Mouse (Mus musculus) MEL (cell line): Measurements from ENCODE around the gene Rtraf. TPM values are rescaled to one million over a fixed set of nuclear protein-coding genes. Genes with fewer than 3 reads are reported as not detected.

ENCODE experiments used
- DNase-seq: peaks from one replicate; pipeline ENCODE4 v3.0.0; 2011; ENCODE audit warnings: low read depth, low spot score
- H3K27ac ChIP-seq: 2 replicates; pipeline ENCODE4 v1.5.1; 2012; ENCODE audit warnings: low read depth, mild to moderate bottlenecking, control low read depth, low read length, moderate library complexity; ENCODE audit not compliant: control insufficient read depth
- H3K27me3 ChIP-seq, 2 experiments: fragments of 150-350 bp in 1 of 2; sonication (generic) in 1 of 2; 2 replicates each; pipeline ENCODE4 v1.6.1; 2012; ENCODE audit warnings: low read length in 2 of 2, mild to moderate bottlenecking in 2 of 2, improper control_type of control experiment in 1 of 2, moderate library complexity in 1 of 2; ENCODE audit not compliant: insufficient read depth in 2 of 2, control insufficient read depth in 1 of 2
- H3K36me3 ChIP-seq, 2 experiments: 2 replicates each; pipeline ENCODE4 v1.6.1; 2012 to 2014; ENCODE audit warnings: low read length in 2 of 2, improper control_type of control experiment in 1 of 2, inconsistent platforms in 1 of 2, mild to moderate bottlenecking in 1 of 2; ENCODE audit not compliant: insufficient read depth in 2 of 2, control insufficient read depth in 1 of 2
- H3K4me1 ChIP-seq, 2 experiments: fragments of 150-350 bp in 1 of 2; sonication (generic) in 1 of 2; 2 replicates each; pipeline ENCODE4 v1.6.1; 2012; ENCODE audit warnings: low read length in 2 of 2, improper control_type of control experiment in 1 of 2, mild to moderate bottlenecking in 1 of 2; ENCODE audit not compliant: insufficient read depth in 2 of 2, control insufficient read depth in 1 of 2
- H3K4me3 ChIP-seq, 2 experiments: fragments of 150-350 bp in 1 of 2; sonication (generic) in 1 of 2; 2 replicates each; pipeline ENCODE4 v1.5.1; 2012; ENCODE audit warnings: low read depth in 2 of 2, low read length in 2 of 2, mild to moderate bottlenecking in 2 of 2, moderate library complexity in 2 of 2, control low read depth in 1 of 2, improper control_type of control experiment in 1 of 2; ENCODE audit not compliant: control insufficient read depth in 1 of 2, insufficient read depth in 1 of 2
- H3K79me2 ChIP-seq: 2 replicates; pipeline ENCODE4 v1.6.1; 2012; ENCODE audit warnings: mild to moderate bottlenecking, low read length, moderate library complexity; ENCODE audit not compliant: control insufficient read depth, poor library complexity, insufficient read depth
- H3K9ac ChIP-seq: 2 replicates; pipeline ENCODE4 v1.6.1; 2012; ENCODE audit warnings: low read depth, mild to moderate bottlenecking, control low read depth, low read length, moderate library complexity; ENCODE audit not compliant: control insufficient read depth, poor library complexity, severe bottlenecking
- H3K9me3 ChIP-seq: fragments of 150-350 bp; sonication (generic); replicated peaks from 2 replicates; pipeline ENCODE4 v1.6.1; 2012; ENCODE audit warnings: mild to moderate bottlenecking, low read length, improper control_type of control experiment, moderate library complexity; ENCODE audit not compliant: insufficient read depth
- CHD1 ChIP-seq: IDR thresholded peaks from 2 replicates; pipeline ENCODE4 v1.6.1; 2012; ENCODE audit warnings: low read depth, mild to moderate bottlenecking, inconsistent platforms, low read length, improper control_type of control experiment
- CTCF ChIP-seq, 3 experiments: IDR thresholded peaks in 2 of 3; conservative IDR thresholded peaks in 1 of 3; 2 replicates each; pipeline ENCODE4 v1.5.1; 2011 to 2012; ENCODE audit warnings: low read length in 3 of 3, low read depth in 2 of 3, mild to moderate bottlenecking in 2 of 3, improper control_type of control experiment in 1 of 3, inconsistent platforms in 1 of 3, mixed read lengths in 1 of 3, moderate library complexity in 1 of 3; ENCODE audit not compliant: control insufficient read depth in 1 of 3, insufficient read depth in 1 of 3, poor library complexity in 1 of 3, severe bottlenecking in 1 of 3
- ELF1 ChIP-seq: IDR thresholded peaks from 2 replicates; pipeline ENCODE4 v1.6.1; 2014; ENCODE audit warnings: low read depth, mild to moderate bottlenecking, inconsistent platforms, low read length, improper control_type of control experiment, moderate library complexity
- ETS1 ChIP-seq: IDR thresholded peaks from 2 replicates; pipeline ENCODE4 v1.6.1; 2012; ENCODE audit warnings: low read depth, mild to moderate bottlenecking, inconsistent platforms, low read length, improper control_type of control experiment, moderate library complexity
- GATA1 ChIP-seq: IDR thresholded peaks from 2 replicates; pipeline ENCODE4 v1.6.1; 2011; ENCODE audit warnings: low read depth, low read length, improper control_type of control experiment
- HCFC1 ChIP-seq: IDR thresholded peaks from 2 replicates; pipeline ENCODE4 v1.6.1; 2012; ENCODE audit warnings: low read depth, mild to moderate bottlenecking, inconsistent platforms, low read length, improper control_type of control experiment, moderate library complexity
- JUND ChIP-seq: IDR thresholded peaks from 2 replicates; pipeline ENCODE4 v1.6.1; 2011; ENCODE audit warnings: low read depth, mild to moderate bottlenecking, improper control_type of control experiment, low read length
- KAT2A ChIP-seq: conservative IDR thresholded peaks from 2 replicates; pipeline ENCODE4 v1.6.1; 2012; ENCODE audit warnings: low read depth, low read length, improper control_type of control experiment, inconsistent platforms
- MAFK ChIP-seq: IDR thresholded peaks from 2 replicates; pipeline ENCODE4 v1.6.1; 2011; ENCODE audit warnings: low read depth, mild to moderate bottlenecking, low read length, improper control_type of control experiment, borderline replicate concordance
- MAX ChIP-seq: IDR thresholded peaks from 2 replicates; pipeline ENCODE4 v1.6.1; 2011; ENCODE audit warnings: low read length, improper control_type of control experiment
- MAZ ChIP-seq: IDR thresholded peaks from 2 replicates; pipeline ENCODE4 v1.6.1; 2012; ENCODE audit warnings: low read depth, mild to moderate bottlenecking, inconsistent platforms, low read length, improper control_type of control experiment
- MEF2A ChIP-seq: IDR thresholded peaks from 2 replicates; pipeline ENCODE4 v1.6.1; 2014; ENCODE audit warnings: low read depth, mild to moderate bottlenecking, inconsistent platforms, low read length, improper control_type of control experiment; ENCODE audit not compliant: poor library complexity, insufficient replicate concordance, severe bottlenecking; ENCODE audit errors: extremely low read depth
- MYC ChIP-seq: IDR thresholded peaks from 2 replicates; pipeline ENCODE4 v1.6.1; 2011; ENCODE audit warnings: low read depth, mild to moderate bottlenecking, low read length, improper control_type of control experiment, moderate library complexity
- NRF1 ChIP-seq: IDR thresholded peaks from 2 replicates; pipeline ENCODE4 v1.6.1; 2014; ENCODE audit warnings: low read depth, mild to moderate bottlenecking, inconsistent platforms, low read length, improper control_type of control experiment, moderate library complexity; ENCODE audit not compliant: poor library complexity, insufficient read depth, severe bottlenecking
- POLR2AphosphoS2 ChIP-seq: IDR thresholded peaks from 2 replicates; pipeline ENCODE4 v1.6.1; 2011; ENCODE audit warnings: low read length, improper control_type of control experiment
- RAD21 ChIP-seq: IDR thresholded peaks from 2 replicates; pipeline ENCODE4 v1.6.1; 2011; ENCODE audit warnings: mild to moderate bottlenecking, low read depth, low read length, improper control_type of control experiment
- SMC3 ChIP-seq: IDR thresholded peaks from 2 replicates; pipeline ENCODE4 v1.6.1; 2011; ENCODE audit warnings: low read depth, low read length, improper control_type of control experiment
- TAL1 ChIP-seq: IDR thresholded peaks from 2 replicates; pipeline ENCODE4 v1.6.1; 2012; ENCODE audit warnings: mild to moderate bottlenecking, inconsistent platforms, low read length, moderate library complexity, mixed read lengths
- UBTF ChIP-seq: IDR thresholded peaks from 2 replicates; pipeline ENCODE4 v1.6.1; 2012; ENCODE audit warnings: low read depth, mild to moderate bottlenecking, inconsistent platforms, low read length, improper control_type of control experiment, moderate library complexity, borderline replicate concordance; ENCODE audit not compliant: insufficient read depth
- USF1 ChIP-seq: IDR thresholded peaks from 2 replicates; pipeline ENCODE4 v1.6.1; 2014; ENCODE audit warnings: low read depth, mild to moderate bottlenecking, inconsistent platforms, low read length, improper control_type of control experiment, moderate library complexity
- USF2 ChIP-seq, 2 experiments: IDR thresholded peaks; 2 replicates each; pipeline ENCODE4 v1.6.1; 2011 to 2012; ENCODE audit warnings: improper control_type of control experiment in 2 of 2, low read length in 2 of 2, borderline replicate concordance in 1 of 2, inconsistent platforms in 1 of 2, low read depth in 1 of 2, mild to moderate bottlenecking in 1 of 2; ENCODE audit not compliant: insufficient read depth in 1 of 2
- ZC3H11A ChIP-seq: IDR thresholded peaks from 2 replicates; pipeline ENCODE4 v1.6.1; 2012; ENCODE audit warnings: low read depth, mild to moderate bottlenecking, inconsistent platforms, low read length, improper control_type of control experiment
- ZMIZ1 ChIP-seq: IDR thresholded peaks from 2 replicates; pipeline ENCODE4 v1.6.1; 2012; ENCODE audit warnings: low read depth, mild to moderate bottlenecking, inconsistent platforms, low read length, improper control_type of control experiment, moderate library complexity
- ZNF384 ChIP-seq: IDR thresholded peaks from 2 replicates; pipeline ENCODE4 v1.6.1; 2012; ENCODE audit warnings: low read depth, mild to moderate bottlenecking, inconsistent platforms, low read length, improper control_type of control experiment
- polyA plus RNA-seq, 2 experiments: library from polyadenylated mRNA; stranded (reverse) in 1 of 2; unstranded in 1 of 2; fragments of >175 nt in 1 of 2; fragments of >200 nt in 1 of 2; gene quantifications; 2 replicates each; pipeline versions ENCODE4 v1.2.1 to v1.2.4; 2012; ENCODE audit warnings: low replicate concordance in 2 of 2, low read depth in 1 of 2; ENCODE audit not compliant: insufficient read length in 2 of 2, insufficient read depth in 1 of 2, missing spikeins in 1 of 2
- total RNA-seq: library from RNA; depleted of rRNA; stranded (reverse); fragments of 300-350 nt; gene quantifications from 2 replicates; pipeline ENCODE4 v1.2.3, GENCODE M21; 2012

Gene Rtraf
- total and polyA plus RNA-seq, 3 experiments = 90.4 to 117 TPM; not detected in 1

DNA sequence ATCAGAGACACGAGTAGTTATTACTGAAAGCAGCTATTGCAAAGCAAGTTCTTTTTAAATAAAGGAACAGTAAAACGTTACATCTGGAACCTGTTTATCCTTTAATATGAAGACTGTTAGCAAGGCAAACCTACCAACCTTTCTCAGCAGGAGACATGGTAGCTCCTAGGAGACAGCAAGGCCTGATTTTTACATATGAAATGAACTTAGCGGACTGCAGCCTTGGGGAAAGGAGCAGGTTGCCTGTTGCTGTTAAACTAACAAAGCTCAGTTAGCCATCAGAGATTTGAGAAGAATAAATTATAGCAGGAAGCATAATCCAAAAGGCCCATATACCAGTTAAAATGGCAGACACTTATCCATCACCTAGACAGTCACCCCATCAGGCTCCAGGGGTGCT, 29.8 kb upstream of the Rtraf start:
- no peaks in the 10 kb centered on the region for H3K4me1 ChIP-seq
- no peaks in the 10 kb centered on the region for H3K9me3 ChIP-seq
- no peak overlapping the region for H3K9ac ChIP-seq
- H3K27me3 ChIP-seq = peaks cover 0 to 4% of the 10 kb centered on the region in 2 experiments; a peak in 3 of 4 replicates
- H3K36me3 ChIP-seq = no peaks in the 10 kb centered on the region
- no peak overlapping the region for H3K27ac ChIP-seq
- H3K79me2 ChIP-seq = no peaks in the 10 kb centered on the region
- H3K4me3 ChIP-seq = no peak overlapping the region
- TF ChIP-seq UBTF (no peak), MEF2A (no peak), USF2 (IDR thresholded peaks at IDR 0.05; ENCODE audit: borderline replicate concordance in 1 of 2, insufficient read depth in 1 of 2, low read depth in 1 of 2, low read length in 2 of 2) (no peak), ETS1 (no peak), MYC (no peak), USF1 (no peak), ELF1 (no peak), NRF1 (no peak), CTCF (IDR thresholded peaks at IDR 0.05 in 2 of 3, conservative IDR thresholded peaks at IDR 0.05 in 1 of 3; ENCODE audit: control insufficient read depth in 1 of 3, insufficient read depth in 1 of 3, low read depth in 2 of 3, low read length in 3 of 3, poor library complexity in 1 of 3, severe bottlenecking in 1 of 3) (no peak), CHD1 (no peak), SMC3 (no peak), GATA1 (no peak), ZNF384 (no peak), TAL1 (no peak), POLR2AphosphoS2 (no peak), MAX (no peak), MAFK (no peak)
- no peak for DNase-seq

GRCm38 (mm10) chr14:19839600-19840332, 16.1 kb upstream of the Rtraf start:
- no peaks in the 10 kb centered on the region; a peak in 1 of 4 replicates for H3K27me3 ChIP-seq
- peaks cover 0 to 3% of the 10 kb centered on the region in 2 experiments; a peak in 1 of 4 replicates for H3K4me1 ChIP-seq
- H3K4me3 ChIP-seq = peak overlapping the region; percentile 77 to 92
- TF ChIP-seq CTCF (IDR thresholded peaks at IDR 0.05 in 2 of 3, conservative IDR thresholded peaks at IDR 0.05 in 1 of 3; ENCODE audit: control insufficient read depth in 1 of 3, insufficient read depth in 1 of 3, low read depth in 2 of 3, low read length in 3 of 3, poor library complexity in 1 of 3, severe bottlenecking in 1 of 3) (peak; percentile 62 to 93 (median 63)), MAFK (no peak), JUND (no peak), HCFC1 (no peak), ELF1 (no peak), UBTF (no peak), KAT2A (no peak), ZMIZ1 (no peak), MAZ (no peak), RAD21 (peak; percentile 92), SMC3 (peak; percentile 97), ZC3H11A (peak; percentile 92)
- H3K9ac ChIP-seq = peak overlapping the region; percentile 81
- no peaks in the 10 kb centered on the region for H3K9me3 ChIP-seq
- peak; percentile 78 for DNase-seq
- no peaks in the 10 kb centered on the region; a peak in 1 of 4 replicates for H3K36me3 ChIP-seq
- H3K79me2 ChIP-seq = no peaks in the 10 kb centered on the region
- H3K27ac ChIP-seq = no peak overlapping the region
